Mouse (Mus musculus): ENCODE measurements around the gene Scgb2b26.
A peak's percentile ranks its signal among the peaks of the same experiment; 100 is the strongest.

Scgb2b26 gene

DNA sequence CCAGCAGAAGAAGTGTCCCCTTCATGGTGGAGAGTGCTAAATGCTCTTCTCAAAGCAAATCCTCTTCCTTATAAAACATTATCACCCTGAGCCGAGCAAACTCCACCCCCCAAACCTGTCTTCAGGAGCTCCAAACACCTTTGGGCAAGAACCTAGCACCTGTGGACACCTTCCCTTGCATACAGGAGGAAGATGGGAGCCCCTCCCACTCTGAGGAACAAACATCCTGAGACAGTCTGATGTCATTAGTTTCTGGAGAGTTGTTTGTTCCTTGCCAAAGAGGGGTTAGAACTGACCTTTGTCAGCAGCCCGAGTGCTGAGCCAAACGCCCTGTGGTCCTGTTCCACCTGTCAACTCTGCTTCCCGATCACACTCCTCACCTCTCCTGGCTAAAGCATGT lies at the start of gene Scgb2b26:
Gene Scgb2b26, minus strand, starts transcription at position 101 of the 400 bp plus-strand sequence.
- DNase-seq (ENCODE audit: low spot score), result no peak

DNA sequence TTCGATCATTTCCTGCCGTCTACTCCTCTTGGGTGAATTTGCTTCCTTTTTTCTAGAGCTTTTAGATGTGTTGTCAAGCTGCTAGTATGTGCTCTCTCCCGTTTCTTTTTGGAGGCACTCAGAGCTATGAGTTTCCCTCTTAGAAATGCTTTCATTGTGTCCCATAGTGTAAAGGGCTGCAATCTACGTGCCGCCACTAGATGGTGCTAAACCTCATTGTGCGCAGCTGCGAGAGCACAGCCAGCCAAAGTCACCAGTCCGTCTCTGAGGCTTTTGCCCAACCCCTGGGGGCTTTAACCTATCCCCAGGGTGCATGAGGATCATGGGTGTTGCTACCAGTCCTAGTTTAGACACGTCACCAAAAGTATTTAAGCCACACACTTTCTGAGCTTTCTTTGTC lies 37.4 kb upstream of the Scgb2b26 start:
- peak; percentile 8 for DNase-seq (ENCODE audit: low spot score)

DNA sequence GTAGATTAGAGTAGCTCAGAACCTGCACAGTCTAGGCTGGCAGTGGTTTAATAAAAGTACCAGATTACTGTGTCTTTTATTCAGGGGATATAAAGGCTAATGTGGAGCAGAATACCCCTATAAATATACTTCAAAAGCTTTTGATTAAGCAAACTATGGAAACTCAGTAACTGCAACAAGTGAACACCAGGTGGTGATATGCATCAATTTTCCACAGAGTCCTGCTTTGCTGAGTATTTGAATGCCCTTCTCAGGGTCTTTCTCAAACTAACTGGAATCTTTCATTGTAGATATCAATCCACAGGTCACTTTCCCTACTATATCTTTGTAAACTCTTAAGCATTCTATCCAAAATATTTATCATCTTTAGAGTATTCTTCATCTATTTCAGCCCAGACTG lies 41.9 kb downstream of the Scgb2b26 start:
- DNase-seq (ENCODE audit: low spot score), result no peak

DNA sequence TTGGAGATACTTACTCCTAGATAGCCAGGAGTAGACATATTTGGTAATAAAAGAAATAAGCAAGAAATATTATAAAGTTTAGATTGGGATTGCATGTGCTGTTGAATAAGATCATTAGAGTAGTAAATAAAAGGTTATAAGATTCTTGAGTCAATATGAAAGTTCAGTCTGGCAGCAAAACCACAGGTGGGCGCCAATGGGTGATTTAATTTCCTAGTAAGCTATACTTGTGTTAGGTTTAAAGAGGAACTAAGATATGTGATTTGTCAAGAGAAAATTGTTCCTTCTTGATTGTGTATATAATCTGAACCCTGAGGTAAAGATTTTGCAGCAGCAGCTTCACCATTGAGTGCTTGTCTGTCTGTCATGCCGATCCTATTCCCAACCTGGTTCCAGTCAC lies 44.0 kb downstream of the Scgb2b26 start:
- no peak for DNase-seq (ENCODE audit: low spot score)

DNA sequence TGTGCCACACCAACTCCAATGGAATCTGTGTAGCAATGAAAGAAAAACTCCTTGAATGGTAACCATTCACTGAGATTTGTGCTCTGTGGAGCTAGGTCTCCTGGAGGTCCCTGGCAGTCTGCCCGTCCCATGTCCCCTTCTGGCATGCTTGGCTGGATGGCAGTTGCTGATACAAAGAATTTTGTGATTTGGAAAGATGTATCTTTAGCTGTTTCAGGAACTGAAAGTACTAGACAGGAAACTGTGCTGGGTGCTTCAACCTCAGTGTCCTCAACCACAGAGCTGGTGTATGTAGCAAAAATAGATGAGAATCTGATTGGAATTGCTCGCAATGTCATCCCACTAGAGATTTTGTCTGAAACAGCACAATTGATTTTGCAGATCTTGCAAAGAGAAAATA lies 44.8 kb downstream of the Scgb2b26 start:
- no peak for DNase-seq (ENCODE audit: low spot score)
